ENCODE assay signal across 8 mouse cellular contexts in genomic region chr10:34096418-34096883, GRCm38 (mm10). TPM values are rescaled to one million over a fixed set of nuclear protein-coding genes. Genes with fewer than 3 reads are reported as not detected.
A peak's percentile ranks its signal among the peaks of the same experiment; 100 is the strongest.
DNase-seq lines count a peak whose midpoint lies in the region; ATAC-seq lines count a peak whose summit lies in the region.

Gene Calhm5 (minus strand): TSS chr10:34096519.

- no peaks in the 10 kb centered on the region for H3K9me3 ChIP-seq in hindbrain, embryonic 14.5 days (ENCODE audit: control insufficient read depth, low read length)

- ATAC-seq in hindbrain, embryonic 14.5 days (ENCODE audit: low FRiP score): peak; percentile 56; the same call in 1 of the 2 replicates

- no peaks in the 10 kb centered on the region for H3K36me3 ChIP-seq in hindbrain, embryonic 14.5 days (replicated peaks; ENCODE audit: control insufficient read depth, insufficient read depth)

- H3K9ac ChIP-seq in hindbrain, embryonic 14.5 days: no peak within 1 kb of the TSS

- H3K4me3 ChIP-seq in hindbrain, embryonic 14.5 days (replicated peaks; ENCODE audit: low read length): peak within 1 kb of the TSS; percentile 2; the same call in 1 of the 2 replicates

- peak within 1 kb of the TSS; percentile 34 for H3K4me2 ChIP-seq in hindbrain, embryonic 14.5 days (replicated peaks)

- DNase-seq in MN1 (ENCODE audit: low spot score): peak; percentile 71
- peak; percentile 9 to 14 for DNase-seq in cerebellum, adult 18-20 months
- peak; percentile 14 to 17 for DNase-seq in frontal cortex, postnatal 14 days (ENCODE audit: low spot score in 2 of 2)
- DNase-seq in hindbrain, embryonic 14.5 days (ENCODE audit: low spot score): peak; percentile 55
- peak; percentile 16 to 29 for DNase-seq in layer of hippocampus, postnatal 25 days (ENCODE audit: extremely low spot score in 1 of 2, low spot score in 1 of 2)
- DNase-seq in lung, postnatal 10 days: peak; percentile 87
- DNase-seq in right cerebral cortex, adult 18-20 months: peak; percentile 48
- no peak for DNase-seq in spleen, postnatal 10 days (ENCODE audit: low spot score in 2 of 2)

- no peak within 1 kb of the TSS for H3K27ac ChIP-seq in hindbrain, embryonic 14.5 days

- WGBS in hindbrain, embryonic 14.5 days: 33% methylated on average over 9 of the region's 9 CpGs

- H3K4me1 ChIP-seq in hindbrain, embryonic 14.5 days (replicated peaks; ENCODE audit: control insufficient read depth, insufficient read depth, low read length): no peaks in the 10 kb centered on the region

- no peaks in the 10 kb centered on the region for H3K27me3 ChIP-seq in hindbrain, embryonic 14.5 days (ENCODE audit: control insufficient read depth, insufficient read depth, low read length)

RNA-seq across cellular contexts. Expression of gene Calhm5, which starts in this region (rescaled TPM):
- polyA plus RNA-seq in hindbrain, embryonic 14.5 days (2014; fragmentation: Nextera tagmentation; extraction: Ambion mirVana): 0.66 and 0.73 TPM in 2 replicates
- 1 to 10 TPM; 3.8 TPM for total RNA-seq in layer of hippocampus, postnatal 25 days (2021)

Comparison
In these comparisons a context has a peak if more than half of its experiments do, and no peak if none do; other contexts are left out.
1. Peak in DNase-seq, ATAC-seq, H3K4me3 ChIP-seq and H3K4me2 ChIP-seq in hindbrain, embryonic 14.5 days; RNA of the gene not detected or under 1 TPM.
2. DNase-seq: peak in MN1 (single experiment), cerebellum, adult 18-20 months (2 of 2), frontal cortex, postnatal 14 days (2 of 2), layer of hippocampus, postnatal 25 days (2 of 2), lung, postnatal 10 days (single experiment) and right cerebral cortex, adult 18-20 months (single experiment); none in spleen, postnatal 10 days (0 of 2).